Mouse (Mus musculus): Measurements from ENCODE around the gene 3110082I17Rik. TPM values are rescaled to one million over a fixed set of nuclear protein-coding genes. Genes with fewer than 3 reads are reported as not detected.
A peak's percentile ranks its signal among the peaks of the same experiment; 100 is the strongest.

The 3110082I17Rik gene
- polyA plus RNA-seq, 1 experiment, result 7.1 TPM

GRCm38 (mm10) chr5:139493690-139494089, 33.4 kb upstream of the 3110082I17Rik start:
- TF ChIP-seq CTCF (IDR thresholded peaks at IDR 0.05; ENCODE audit: borderline replicate concordance, insufficient read depth, low read depth, low read length), result no peak
- TF ChIP-seq POLR2A (IDR thresholded peaks at IDR 0.05; ENCODE audit: borderline replicate concordance, insufficient read depth, low read length), result no peak
- Histone ChIP-seq H3K27ac (ENCODE audit: insufficient read depth, low read length) (no peak overlapping the region), H3K4me1 (ENCODE audit: control insufficient read depth, insufficient read depth, low read length) (peaks cover 1% of the 10 kb centered on the region; the same call in 1 of the 2 replicates), H3K27me3 (ENCODE audit: control insufficient read depth, insufficient read depth, low read length) (no peaks in the 10 kb centered on the region), H3K4me3 (replicated peaks; ENCODE audit: insufficient read depth, low read depth, low read length) (no peak overlapping the region)
- DNase-seq, result no peak
- WGBS, result 57% methylated on average over 5 of the region's 5 CpGs

GRCm38 (mm10) chr5:139491348-139491747, 31.0 kb upstream of the 3110082I17Rik start:
- no peak overlapping the region for H3K4me3 ChIP-seq (replicated peaks; ENCODE audit: insufficient read depth, low read depth, low read length)
- no peaks in the 10 kb centered on the region for H3K27me3 ChIP-seq (ENCODE audit: control insufficient read depth, insufficient read depth, low read length)
- WGBS, result 37% methylated on average over 8 of the region's 8 CpGs
- H3K27ac ChIP-seq (ENCODE audit: insufficient read depth, low read length), result no peak overlapping the region
- TF ChIP-seq POLR2A (IDR thresholded peaks at IDR 0.05; ENCODE audit: borderline replicate concordance, insufficient read depth, low read length) (no peak), CTCF (IDR thresholded peaks at IDR 0.05; ENCODE audit: borderline replicate concordance, insufficient read depth, low read depth, low read length) (no peak)
- H3K4me1 ChIP-seq (ENCODE audit: control insufficient read depth, insufficient read depth, low read length), result no peaks in the 10 kb centered on the region
- no peak for DNase-seq

DNA sequence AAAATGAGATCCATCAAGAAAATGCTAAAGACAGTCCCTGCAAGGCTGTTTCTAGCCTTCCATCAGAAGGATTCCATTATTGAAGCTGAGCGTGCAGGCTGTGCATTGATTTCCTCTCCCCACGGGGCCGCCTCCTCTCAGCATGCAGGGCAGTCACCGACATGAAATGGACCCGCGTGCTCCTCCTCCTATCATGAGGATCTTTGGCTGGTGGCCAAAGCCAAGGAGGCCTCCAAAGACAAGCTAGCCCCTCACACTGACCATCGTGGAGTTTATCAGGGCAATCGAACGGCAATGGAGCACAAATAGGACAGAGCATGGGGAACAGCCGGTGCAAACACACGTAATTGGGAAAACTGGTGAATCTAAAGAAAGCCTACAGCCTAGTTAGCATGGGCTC, 29.8 kb upstream of the 3110082I17Rik start:
- whole genome bisulfite sequencing, result 26% methylated on average over 11 of the region's 11 CpGs
- H3K4me1 ChIP-seq (ENCODE audit: control insufficient read depth, insufficient read depth, low read length), result no peaks in the 10 kb centered on the region
- DNase-seq, result no peak

DNA sequence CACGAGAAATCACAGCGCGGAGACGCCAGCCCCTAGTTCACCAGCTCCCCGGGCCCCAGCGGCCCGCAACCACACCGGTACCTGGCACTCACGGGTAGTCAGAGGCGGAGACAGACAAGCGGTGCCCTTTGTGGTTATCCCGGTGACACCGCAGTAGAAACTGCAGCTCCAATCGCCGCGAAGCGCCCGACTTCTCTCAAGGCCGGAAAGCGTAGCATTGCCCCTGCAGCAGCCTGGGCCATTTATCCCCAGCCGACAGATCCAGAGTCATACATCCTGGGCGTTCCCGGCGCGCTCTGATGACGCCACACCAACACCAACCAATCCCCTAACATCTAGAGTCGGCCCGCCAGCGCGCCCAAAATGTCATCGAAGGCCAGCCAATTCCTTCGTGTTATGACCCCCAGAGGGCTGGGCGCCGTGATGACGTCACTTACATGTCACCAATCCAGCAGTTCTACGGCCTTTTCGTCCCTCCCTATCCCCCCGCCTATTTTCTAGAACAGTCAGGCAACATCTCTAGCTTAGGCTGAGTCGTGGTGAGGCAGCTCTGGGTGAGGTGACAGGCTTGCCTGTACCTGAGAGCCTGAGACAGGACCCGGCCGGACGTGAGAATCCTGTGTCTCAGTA, 24.0 kb upstream of the 3110082I17Rik start, which contains the start of gene Zfand2a:
Gene Zfand2a (minus strand): TSS at position 365 of the 630 bp plus-strand sequence.
- Histone ChIP-seq H3K4me3 (replicated peaks; ENCODE audit: insufficient read depth, low read depth, low read length) (peak within 1 kb of the TSS; percentile 77), H3K27me3 (ENCODE audit: control insufficient read depth, insufficient read depth, low read length) (no peaks in the 10 kb centered on the region), H3K27ac (ENCODE audit: insufficient read depth, low read length) (peak within 1 kb of the TSS; percentile 87), H3K4me1 (ENCODE audit: control insufficient read depth, insufficient read depth, low read length) (peaks cover 1% of the 10 kb centered on the region)
- under 1% methylated on average over 42 of the region's 42 CpGs for WGBS
- no peak for TF ChIP-seq CTCF (IDR thresholded peaks at IDR 0.05; ENCODE audit: borderline replicate concordance, insufficient read depth, low read depth, low read length)
- peak; percentile 97 for TF ChIP-seq POLR2A (IDR thresholded peaks at IDR 0.05; ENCODE audit: borderline replicate concordance, insufficient read depth, low read length)
- DNase-seq, result peak; percentile 99 to 100

More for the DNA sequence above, 29.8 kb upstream of the 3110082I17Rik start:
- no peak overlapping the region for H3K27ac ChIP-seq (ENCODE audit: insufficient read depth, low read length)
- TF ChIP-seq POLR2A (IDR thresholded peaks at IDR 0.05; ENCODE audit: borderline replicate concordance, insufficient read depth, low read length) (no peak), CTCF (IDR thresholded peaks at IDR 0.05; ENCODE audit: borderline replicate concordance, insufficient read depth, low read depth, low read length) (no peak)
- H3K4me3 ChIP-seq (replicated peaks; ENCODE audit: insufficient read depth, low read depth, low read length), result no peak overlapping the region
- no peaks in the 10 kb centered on the region for H3K27me3 ChIP-seq (ENCODE audit: control insufficient read depth, insufficient read depth, low read length)

DNA sequence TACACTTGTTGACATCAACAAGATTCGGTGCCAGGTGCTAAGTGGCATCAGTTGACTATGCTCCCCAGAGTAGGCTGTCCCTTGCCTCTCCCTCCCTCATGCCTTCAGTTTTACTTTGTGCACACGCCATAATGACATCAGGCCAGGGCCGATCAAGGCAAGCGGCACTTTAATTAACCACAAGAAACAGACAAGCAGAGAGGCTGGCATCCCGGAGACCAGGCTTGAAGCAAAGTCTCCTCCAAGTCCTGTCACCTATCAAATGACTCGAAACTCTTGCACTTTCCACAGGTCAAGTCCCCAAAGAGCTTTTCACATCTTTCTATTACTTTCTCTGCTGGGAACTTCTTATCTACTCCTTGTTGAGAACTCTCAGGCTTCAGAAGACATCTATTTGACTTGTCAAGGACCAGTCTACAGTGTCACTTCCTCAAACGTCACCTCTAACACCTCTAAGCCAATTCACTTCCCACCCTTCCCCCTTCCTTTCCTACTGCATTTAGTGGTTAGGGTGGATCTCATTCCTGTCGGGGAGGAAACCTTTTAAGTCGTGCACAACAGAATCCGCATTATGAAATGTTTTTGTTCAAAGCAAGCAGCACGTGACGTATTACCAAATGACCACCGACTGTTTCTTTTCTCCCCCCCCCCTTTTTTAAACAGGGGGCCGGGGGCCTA, 23.0 kb upstream of the 3110082I17Rik start:
- TF ChIP-seq CTCF (IDR thresholded peaks at IDR 0.05; ENCODE audit: borderline replicate concordance, insufficient read depth, low read depth, low read length) (no peak), POLR2A (IDR thresholded peaks at IDR 0.05; ENCODE audit: borderline replicate concordance, insufficient read depth, low read length) (no peak)
- H3K27ac ChIP-seq (ENCODE audit: insufficient read depth, low read length), result no peak overlapping the region
- no peaks in the 10 kb centered on the region for H3K27me3 ChIP-seq (ENCODE audit: control insufficient read depth, insufficient read depth, low read length)
- no peak for DNase-seq
- WGBS, result 53% methylated on average over 14 of the region's 14 CpGs
- H3K4me3 ChIP-seq (replicated peaks; ENCODE audit: insufficient read depth, low read depth, low read length), result peak overlapping the region; percentile 77
- peaks cover 7% of the 10 kb centered on the region for H3K4me1 ChIP-seq (ENCODE audit: control insufficient read depth, insufficient read depth, low read length)

GRCm38 (mm10) chr5:139480406-139480805, 20.1 kb upstream of the 3110082I17Rik start:
- 88% methylated on average over 9 of the region's 10 CpGs for WGBS
- Histone ChIP-seq H3K27me3 (ENCODE audit: control insufficient read depth, insufficient read depth, low read length) (no peaks in the 10 kb centered on the region), H3K4me1 (ENCODE audit: control insufficient read depth, insufficient read depth, low read length) (peaks cover 7% of the 10 kb centered on the region), H3K4me3 (replicated peaks; ENCODE audit: insufficient read depth, low read depth, low read length) (no peak overlapping the region), H3K27ac (ENCODE audit: insufficient read depth, low read length) (no peak overlapping the region)
- no peak for DNase-seq
- TF ChIP-seq POLR2A (IDR thresholded peaks at IDR 0.05; ENCODE audit: borderline replicate concordance, insufficient read depth, low read length), result no peak
- no peak for TF ChIP-seq CTCF (IDR thresholded peaks at IDR 0.05; ENCODE audit: borderline replicate concordance, insufficient read depth, low read depth, low read length)

DNA sequence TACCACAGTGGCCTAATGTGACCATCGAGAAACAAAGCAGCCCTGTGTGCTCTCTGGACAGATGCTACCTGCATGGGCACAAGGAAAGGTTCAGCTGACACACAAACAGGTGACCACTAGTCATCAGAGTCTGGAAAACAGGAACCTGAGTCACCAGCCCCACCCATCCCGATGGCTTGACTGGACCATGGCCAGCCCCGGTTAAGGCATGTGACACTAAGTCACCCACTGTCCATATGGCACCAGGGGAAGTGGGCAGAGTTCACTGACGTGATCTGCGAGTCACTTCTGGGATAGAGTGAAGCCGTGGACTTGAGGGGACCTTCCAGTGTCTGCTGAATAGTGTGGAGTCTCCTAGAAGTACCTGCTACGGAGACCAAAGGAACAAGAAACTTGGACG, 18.8 kb upstream of the 3110082I17Rik start:
- DNase-seq, result peak; percentile 51 to 66
- Histone ChIP-seq H3K27me3 (ENCODE audit: control insufficient read depth, insufficient read depth, low read length) (no peaks in the 10 kb centered on the region), H3K4me3 (replicated peaks; ENCODE audit: insufficient read depth, low read depth, low read length) (no peak overlapping the region), H3K27ac (ENCODE audit: insufficient read depth, low read length) (no peak overlapping the region), H3K4me1 (ENCODE audit: control insufficient read depth, insufficient read depth, low read length) (peaks cover 7% of the 10 kb centered on the region)
- WGBS, result 46% methylated on average over 8 of the region's 8 CpGs
- TF ChIP-seq CTCF (IDR thresholded peaks at IDR 0.05; ENCODE audit: borderline replicate concordance, insufficient read depth, low read depth, low read length) (no peak), POLR2A (IDR thresholded peaks at IDR 0.05; ENCODE audit: borderline replicate concordance, insufficient read depth, low read length) (no peak)

GRCm38 (mm10) chr5:139474741-139475140, 14.4 kb upstream of the 3110082I17Rik start:
- H3K27me3 ChIP-seq (ENCODE audit: control insufficient read depth, insufficient read depth, low read length), result no peaks in the 10 kb centered on the region
- 35% methylated on average over 9 of the region's 9 CpGs for WGBS
- DNase-seq, result no peak
- H3K4me1 ChIP-seq (ENCODE audit: control insufficient read depth, insufficient read depth, low read length), result peaks cover 7% of the 10 kb centered on the region; the same call in 1 of the 2 replicates
- TF ChIP-seq POLR2A (IDR thresholded peaks at IDR 0.05; ENCODE audit: borderline replicate concordance, insufficient read depth, low read length) (no peak), CTCF (IDR thresholded peaks at IDR 0.05; ENCODE audit: borderline replicate concordance, insufficient read depth, low read depth, low read length) (no peak)
- no peak overlapping the region for H3K27ac ChIP-seq (ENCODE audit: insufficient read depth, low read length)
- no peak overlapping the region for H3K4me3 ChIP-seq (replicated peaks; ENCODE audit: insufficient read depth, low read depth, low read length)
